Mouse (Mus musculus): Measurements from ENCODE around the gene Agap1. TPM values are rescaled to one million over a fixed set of nuclear protein-coding genes. Genes with fewer than 3 reads are reported as not detected.

Agap1 gene
- total RNA-seq, 2 experiments from 2014 or later = 4.9 to 8.3 TPM

DNA sequence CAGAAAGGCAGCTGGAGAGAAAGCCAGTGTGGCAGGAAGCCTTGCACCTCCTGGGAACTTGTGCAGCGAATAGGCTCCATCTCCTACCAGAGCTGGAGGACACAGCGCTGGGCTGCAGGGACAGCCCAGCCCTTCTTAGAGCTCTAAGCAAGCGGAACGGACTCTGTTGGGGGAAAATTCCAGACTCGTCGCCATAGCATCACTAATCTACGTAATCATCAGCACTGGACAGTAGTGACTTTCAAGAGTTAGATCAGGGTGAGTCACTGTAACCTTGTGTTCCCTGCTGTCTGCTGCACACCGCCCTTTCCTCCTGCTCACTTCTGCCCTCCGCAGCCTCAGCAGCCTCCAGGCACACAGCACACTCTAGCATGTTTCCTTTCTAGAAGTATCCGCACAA is 234.3 kb downstream of the Agap1 start:
- no peak for ATAC-seq (replicated peaks; ENCODE audit: low FRiP score, poor library complexity, severe bottlenecking)

DNA sequence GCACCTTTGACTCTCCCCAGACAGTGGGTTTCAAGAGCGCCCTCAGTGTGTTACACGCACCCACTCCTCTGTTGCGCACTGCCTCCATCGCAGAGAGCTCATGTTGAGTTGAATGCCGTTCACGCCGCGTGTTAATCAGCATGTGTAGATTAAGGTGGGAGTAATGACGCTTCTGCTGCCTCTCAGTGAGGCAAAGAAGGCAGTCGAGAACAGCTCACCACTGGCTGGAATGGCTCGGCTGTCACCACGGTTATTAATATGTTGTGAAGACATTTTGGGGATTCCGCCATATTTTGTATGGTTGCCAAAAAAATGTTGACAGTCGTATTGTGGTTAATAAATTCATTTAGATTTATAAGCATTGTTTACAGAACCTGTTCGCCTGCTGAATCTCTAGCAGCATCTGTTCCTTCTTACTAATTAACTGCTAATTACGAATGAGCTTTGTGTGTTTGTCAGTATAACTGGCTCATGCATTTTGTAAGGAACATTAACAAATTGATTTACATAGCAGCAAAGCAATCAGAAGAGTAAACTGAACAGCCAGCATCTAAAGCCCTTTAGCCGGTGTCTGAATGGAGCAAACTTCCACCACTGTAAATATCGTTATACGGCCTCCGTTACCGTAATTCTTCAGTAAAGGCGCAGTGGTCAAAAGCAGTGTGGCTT is 235.1 kb downstream of the Agap1 start:
- ATAC-seq (replicated peaks; ENCODE audit: low FRiP score, poor library complexity, severe bottlenecking) = no peak

DNA sequence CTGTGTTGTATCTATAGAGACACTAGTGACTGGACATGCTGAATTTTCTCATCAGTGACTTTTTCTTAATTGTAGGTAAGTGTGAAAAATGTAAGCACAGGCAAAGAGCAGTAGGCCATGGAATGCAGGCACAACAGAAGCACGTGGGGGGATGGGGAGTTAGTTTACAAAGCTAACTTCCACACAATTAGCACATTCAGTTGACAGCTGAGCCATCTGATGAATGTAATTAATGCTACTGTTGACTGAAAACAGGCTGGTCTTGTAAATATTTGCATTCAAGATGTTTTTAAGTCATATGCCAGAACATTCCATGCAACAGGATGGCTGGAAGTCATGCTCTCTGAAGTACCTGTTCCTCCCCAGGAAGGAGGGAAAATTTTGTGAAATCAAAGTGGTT is 236.5 kb downstream of the Agap1 start:
- no peak for ATAC-seq (replicated peaks; ENCODE audit: low FRiP score, poor library complexity, severe bottlenecking)

DNA sequence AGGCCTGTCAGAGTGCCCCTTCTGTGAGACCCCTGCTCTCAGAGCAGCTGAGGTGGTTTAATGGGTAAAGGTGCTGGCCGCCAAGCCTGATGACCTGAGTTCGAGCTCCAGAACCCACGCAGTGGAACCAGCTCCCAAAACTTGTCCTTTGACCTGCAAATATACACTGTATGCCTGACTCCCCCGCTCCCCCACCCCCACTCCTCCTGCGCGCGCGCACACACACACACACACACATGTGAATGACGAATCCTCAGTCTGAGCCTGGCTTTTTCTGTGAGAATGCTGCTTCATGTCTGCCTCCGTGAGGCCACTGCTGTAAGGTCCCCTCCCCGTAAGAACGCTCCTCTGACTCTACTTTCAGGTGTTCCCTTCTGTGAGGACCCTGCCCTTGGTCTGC is 237.8 kb downstream of the Agap1 start:
- no peak for ATAC-seq (replicated peaks; ENCODE audit: low FRiP score, poor library complexity, severe bottlenecking)

DNA sequence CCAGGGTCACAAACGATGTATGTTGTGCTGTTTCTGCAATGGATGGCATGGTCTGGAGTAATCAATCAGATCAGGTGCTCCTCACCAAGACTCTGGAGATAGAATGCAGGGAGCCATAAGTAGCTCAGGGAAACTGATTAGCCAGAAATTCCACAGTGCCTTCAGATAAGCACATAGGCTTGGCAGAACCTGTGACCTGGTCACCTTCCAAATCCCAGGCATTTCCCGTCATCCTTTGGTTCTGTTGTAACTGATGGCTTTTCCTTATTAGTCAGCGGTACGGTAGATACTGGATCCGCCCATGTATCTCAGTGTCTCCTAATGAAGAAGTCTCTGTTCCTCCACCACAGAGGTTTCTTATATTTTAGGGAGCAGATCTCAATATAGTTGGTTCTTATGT is 240.3 kb downstream of the Agap1 start:
- no peak for ATAC-seq (replicated peaks; ENCODE audit: low FRiP score, poor library complexity, severe bottlenecking)

DNA sequence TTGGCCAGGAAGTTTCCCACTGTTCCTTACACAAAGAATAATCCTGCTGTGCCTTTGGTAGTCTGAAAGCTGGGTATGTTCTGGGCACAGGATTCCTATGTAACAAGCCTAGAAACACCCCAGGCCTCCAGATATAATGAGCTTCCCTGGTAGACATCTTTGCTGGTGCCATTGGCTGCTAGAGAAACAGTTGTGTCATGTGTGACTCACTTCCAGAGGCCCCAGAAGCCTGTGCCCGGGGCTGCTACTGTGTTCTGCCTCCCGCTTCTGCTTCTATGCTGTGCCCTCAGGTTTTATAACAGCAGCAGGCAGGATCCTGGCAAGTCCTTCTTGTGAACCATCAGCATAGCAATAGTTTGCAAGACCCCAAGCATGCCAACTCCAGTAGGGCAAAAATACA is 242.6 kb downstream of the Agap1 start:
- ATAC-seq (replicated peaks; ENCODE audit: low FRiP score, poor library complexity, severe bottlenecking) = no peak

DNA sequence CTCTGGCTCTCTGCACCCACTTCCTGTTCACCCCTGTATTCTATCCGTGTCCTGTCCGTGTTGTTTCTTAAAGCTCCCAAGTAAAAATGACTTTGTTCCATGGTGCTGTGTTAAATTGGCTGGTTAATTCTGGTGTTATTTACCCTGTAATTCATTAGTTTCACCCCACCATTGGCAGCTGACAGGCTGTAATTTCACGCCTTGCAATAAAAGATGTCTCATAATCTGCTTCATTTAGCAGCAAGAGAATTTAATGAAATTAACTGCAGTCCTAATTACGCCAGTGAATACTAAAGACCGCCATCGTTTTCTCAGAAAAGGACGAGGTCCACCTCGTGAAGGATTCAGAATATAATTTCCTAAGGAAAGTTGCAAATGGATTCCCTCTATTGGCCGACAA is 245.6 kb downstream of the Agap1 start:
- no peak for ATAC-seq (replicated peaks; ENCODE audit: low FRiP score, poor library complexity, severe bottlenecking)

DNA sequence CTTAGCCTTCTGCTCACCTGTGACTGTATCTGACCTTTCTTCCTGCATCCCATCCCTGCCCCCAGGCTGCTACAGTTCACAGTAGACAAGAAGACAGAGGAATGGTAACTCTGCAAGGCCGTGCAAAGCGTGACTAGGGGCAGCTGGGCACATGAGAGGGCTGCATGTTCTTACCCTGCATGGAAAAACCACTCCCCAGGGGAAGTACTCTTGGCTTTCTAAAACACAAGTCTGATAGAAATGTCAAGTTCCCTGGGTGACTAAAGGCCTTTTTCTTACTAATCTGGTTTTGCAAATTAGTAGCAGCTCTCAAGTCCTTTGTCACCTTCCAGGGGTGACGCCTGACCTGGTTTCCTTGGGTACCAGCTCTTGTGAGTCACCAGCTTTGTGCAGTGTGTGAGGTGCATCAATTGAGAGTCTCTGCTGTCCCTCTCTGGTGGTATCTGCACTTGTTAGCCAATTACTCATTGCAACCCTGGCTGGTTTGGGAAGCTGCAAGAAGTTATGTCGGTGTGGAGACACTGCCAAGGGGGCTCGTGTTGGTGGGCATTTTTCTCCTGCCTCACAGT is 246.6 kb downstream of the Agap1 start:
- ATAC-seq (replicated peaks; ENCODE audit: low FRiP score, poor library complexity, severe bottlenecking) = no peak

DNA sequence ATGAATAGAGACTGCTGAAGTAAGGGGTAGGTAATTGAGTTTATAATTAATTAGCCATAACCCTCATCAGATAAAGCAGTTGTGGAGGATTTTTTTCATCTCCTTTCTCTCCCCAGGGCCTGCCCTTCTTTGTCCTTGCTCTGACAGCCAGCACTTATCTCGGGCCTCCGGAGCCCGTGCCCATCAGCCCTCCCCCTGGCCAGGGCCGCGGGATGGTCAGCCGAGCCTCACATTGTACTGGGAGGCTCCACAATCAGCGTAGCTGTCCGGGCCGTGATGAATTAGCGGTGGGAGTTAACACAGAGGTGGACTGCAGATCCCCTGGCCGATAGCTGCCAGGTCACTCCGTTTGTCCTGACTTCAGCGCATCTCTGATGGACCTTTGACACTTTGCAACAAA is 248.7 kb downstream of the Agap1 start:
- ATAC-seq (replicated peaks; ENCODE audit: low FRiP score, poor library complexity, severe bottlenecking) = no peak

DNA sequence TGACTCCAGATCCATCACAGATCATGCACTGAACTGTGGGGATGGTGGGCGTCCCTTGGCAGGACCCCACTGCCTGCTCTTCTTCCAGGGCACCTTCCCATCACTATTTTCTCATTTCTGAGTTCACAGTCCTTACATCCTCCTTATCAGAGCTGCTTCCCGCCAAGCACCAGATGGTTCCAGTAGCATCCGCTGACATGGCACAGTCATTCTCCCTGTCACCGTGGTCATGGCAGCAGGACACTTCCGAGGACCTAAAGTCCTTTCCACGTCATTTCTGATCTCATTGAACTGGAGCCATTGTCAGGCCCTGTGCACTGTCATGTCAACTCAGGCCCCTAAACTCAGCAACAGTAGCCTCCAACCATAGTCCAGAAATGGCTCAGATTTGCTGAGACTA is 251.1 kb downstream of the Agap1 start:
- no peak for ATAC-seq (replicated peaks; ENCODE audit: low FRiP score, poor library complexity, severe bottlenecking)

DNA sequence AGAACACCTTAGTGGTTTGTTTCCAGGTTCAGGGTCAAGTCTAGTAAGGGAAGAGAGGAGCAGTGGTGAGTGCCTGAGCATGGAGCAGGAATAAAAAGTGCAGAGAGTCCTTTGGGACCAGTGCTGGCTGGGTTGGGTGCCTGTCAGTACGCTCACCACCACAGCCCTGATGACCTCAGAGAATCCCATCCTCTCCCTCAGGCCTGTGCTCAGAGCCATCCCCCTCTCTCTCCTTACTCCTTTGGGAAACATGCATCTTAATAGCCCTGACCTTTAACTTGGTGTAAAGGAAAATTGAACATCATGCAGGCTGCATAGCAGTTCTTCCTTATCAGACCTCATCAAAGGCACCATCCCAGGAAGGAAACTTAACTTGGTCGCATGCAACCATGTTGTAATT is 252.3 kb downstream of the Agap1 start:
- no peak for ATAC-seq (replicated peaks; ENCODE audit: low FRiP score, poor library complexity, severe bottlenecking)

DNA sequence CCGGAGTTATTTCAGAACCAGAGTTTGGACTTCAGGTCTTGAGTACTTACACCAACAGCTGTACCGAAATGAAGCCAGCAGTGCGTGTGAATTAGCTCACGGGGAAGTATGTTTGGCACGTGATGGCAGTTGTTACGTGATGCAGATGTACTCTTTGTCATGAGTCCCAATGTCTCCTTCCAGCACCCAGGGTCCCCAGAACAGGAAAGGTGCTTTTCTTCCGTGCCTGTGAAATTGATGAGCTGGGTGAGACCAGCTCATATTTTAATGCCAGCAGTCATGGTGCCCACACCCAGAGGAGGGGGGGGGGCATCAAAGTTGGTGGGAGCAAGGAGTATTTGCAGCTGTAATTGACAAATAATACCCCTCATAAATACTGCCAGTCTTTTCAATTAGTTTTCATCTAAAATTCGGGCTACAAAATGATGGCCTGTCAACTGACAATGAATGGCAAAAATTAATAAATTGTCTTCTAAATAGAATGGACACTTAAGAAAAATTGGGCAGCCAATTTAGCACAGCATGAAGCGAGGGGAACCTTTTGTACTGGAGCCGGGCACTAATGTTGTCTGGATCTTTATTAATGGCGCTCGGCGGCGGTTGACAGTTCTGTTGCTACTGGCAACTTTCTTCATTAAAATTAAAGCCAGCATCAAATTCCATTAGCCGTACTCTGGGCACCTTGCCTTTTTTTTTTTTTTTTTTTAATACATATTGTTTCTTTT is 253.3 kb downstream of the Agap1 start:
- ATAC-seq (replicated peaks; ENCODE audit: low FRiP score, poor library complexity, severe bottlenecking) = no peak

DNA sequence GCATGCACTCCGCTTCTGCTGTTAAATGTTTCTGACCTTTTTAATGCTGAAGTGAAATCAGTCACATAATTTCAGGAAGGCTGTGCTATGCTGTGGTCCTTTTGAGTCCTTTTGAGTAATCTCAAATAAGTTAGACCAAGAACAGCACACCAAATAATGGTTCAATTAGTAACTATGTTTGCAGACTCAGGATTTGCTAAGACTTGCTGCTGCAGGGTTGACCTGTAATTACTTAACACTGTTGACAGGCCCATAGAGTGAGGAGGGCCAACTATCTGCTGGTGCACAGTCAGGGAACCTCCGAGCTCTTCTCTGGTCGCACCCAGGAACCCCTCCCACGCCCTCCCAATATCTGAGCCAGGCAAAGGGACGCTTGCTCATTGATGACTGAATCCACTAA is 255.2 kb downstream of the Agap1 start:
- ATAC-seq (replicated peaks; ENCODE audit: low FRiP score, poor library complexity, severe bottlenecking) = no peak

DNA sequence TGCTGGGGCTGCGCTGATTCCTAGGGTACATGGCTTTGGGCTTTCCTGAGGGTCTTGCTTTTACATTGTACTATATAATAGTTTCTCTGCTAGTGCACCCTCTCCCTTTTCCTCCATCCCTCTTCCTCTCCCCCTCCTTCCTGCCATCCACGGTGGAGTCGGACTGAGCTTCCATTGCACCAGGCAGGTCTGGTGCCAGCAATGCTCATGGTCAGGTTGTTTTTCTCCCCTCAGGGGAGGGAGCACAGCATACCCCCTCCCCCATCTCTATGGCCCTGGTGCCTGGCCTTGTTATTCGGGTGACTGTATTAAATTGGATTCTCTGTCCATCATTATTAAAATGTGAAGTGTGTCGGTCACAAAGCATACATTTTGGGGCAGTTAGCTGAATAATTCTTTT is 259.1 kb downstream of the Agap1 start:
- no peak for ATAC-seq (replicated peaks; ENCODE audit: low FRiP score, poor library complexity, severe bottlenecking)

DNA sequence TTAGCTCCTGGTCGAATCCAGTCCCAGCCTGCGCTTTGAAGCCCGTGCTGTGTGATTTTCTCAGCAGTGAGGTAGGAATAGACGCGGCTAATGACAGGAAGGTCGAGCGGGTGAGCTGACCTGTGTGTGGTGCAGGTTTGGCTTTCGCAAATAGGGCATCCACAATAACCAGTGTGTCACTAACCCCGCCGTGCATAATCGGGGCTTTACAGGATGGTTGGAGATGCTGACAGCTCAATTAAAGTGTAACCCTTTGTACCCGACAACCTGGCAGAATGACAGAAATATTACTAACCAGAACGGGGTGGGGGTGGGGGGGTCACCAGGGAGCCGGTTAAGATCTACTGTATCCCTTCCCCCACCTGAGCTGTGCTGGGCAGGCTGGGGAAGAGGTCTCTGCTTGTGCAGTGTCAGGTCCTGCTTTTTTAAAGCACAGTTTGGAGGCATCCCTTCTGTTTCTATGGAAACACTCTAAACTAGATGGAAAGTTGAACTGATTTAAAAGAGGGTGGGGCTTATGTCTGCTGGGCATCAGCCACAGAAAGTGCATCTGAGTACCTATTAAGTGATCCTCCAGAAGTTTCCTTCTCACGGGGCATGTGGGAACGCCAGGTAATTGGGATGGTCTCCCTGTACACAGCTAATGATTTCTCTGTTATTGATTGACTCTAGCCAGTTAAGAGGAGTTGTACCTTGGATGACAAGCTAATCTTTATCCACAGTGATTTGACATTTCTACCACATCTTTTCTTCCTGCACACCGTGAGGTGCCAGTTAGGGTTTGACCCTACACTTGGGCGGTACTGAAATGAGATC is 259.8 kb downstream of the Agap1 start:
- no peak for ATAC-seq (replicated peaks; ENCODE audit: low FRiP score, poor library complexity, severe bottlenecking)

DNA sequence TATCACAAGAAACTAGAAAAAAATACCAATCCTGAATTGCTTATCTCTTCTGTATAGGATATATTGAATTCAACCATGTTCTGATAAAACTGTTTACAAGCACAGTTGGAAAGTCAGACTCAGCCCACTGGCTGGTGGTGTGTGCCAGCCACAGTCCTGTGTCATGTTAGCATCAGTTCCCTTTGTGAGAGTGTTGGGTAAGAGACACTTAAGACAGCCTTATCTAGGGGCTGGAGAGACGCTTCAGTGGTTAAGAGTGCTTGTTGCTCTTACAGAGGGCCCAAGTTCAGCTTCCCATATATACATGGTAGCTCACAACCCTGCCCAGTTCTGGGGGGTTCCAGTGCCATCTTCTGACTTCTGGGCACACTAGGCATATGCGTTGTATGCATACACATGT is 261.6 kb downstream of the Agap1 start:
- no peak for ATAC-seq (replicated peaks; ENCODE audit: low FRiP score, poor library complexity, severe bottlenecking)

DNA sequence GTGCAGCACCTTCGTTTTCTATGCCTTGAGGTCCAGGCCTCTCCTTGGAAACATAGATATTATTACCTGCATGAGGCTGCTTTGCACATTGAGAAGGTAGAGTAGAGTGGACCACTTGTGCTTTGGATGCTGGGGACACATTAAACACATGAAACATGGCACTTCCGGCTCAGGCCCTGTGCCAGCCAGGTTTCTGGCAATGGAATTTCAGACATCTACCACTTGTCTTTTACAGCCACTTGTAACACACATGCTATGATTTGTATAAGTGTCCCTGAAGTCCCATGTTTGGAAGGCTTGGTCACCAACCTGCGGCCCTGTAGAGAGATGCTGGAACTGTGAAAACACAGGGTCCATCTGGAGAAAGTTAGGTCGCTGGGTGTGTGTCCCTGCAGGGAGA is 262.5 kb downstream of the Agap1 start:
- ATAC-seq (replicated peaks; ENCODE audit: low FRiP score, poor library complexity, severe bottlenecking) = no peak

DNA sequence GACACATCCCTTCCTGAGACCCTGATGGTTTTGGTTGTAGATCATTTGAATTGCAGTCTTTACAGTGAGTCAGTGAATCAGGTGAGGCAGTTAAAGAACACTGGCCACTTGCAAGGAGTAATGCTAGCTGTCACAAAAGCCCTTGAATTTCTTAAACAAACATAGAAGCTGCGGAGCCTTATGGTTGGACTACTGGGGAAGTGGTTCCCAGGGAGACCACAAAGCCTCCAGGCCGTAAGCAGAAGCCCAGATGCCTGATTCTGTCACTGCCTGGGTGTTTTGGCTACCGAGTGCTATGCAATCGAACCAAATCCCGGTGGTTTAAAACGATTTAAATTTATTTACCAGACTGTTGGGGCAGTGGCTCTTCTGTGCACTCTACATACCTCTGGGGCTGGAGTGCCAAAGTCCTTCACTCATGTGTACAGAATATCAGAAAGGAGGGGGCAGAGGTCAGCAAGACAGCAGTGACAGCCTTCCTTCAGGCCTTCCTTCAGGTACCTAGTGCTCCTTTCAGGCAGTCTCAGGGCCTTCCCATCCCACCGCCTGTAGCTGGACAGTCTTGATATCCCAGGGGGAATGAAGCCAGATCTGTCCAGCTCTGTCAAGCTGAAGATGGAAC is 264.3 kb downstream of the Agap1 start:
- ATAC-seq (replicated peaks; ENCODE audit: low FRiP score, poor library complexity, severe bottlenecking) = no peak

DNA sequence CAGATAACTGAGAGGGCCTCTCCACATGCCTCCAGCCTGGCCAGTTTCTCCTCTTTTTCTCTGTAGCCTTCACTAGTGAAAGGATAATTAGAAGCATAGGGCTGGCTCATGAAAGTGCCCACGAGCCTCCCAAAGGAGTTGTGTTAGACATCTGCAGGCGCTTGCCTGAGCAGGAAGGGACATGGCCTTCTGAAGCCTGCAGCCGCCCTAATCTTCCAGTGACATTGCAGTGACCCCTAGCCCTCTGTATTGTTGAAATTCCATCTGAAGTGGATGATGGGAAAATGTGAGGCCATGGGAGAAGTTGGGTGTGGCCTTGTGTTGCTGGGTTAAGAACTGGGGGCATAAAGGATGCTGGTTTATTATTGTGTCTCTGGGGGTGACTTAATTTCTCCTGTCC is 269.5 kb downstream of the Agap1 start:
- no peak for ATAC-seq (replicated peaks; ENCODE audit: low FRiP score, poor library complexity, severe bottlenecking)

DNA sequence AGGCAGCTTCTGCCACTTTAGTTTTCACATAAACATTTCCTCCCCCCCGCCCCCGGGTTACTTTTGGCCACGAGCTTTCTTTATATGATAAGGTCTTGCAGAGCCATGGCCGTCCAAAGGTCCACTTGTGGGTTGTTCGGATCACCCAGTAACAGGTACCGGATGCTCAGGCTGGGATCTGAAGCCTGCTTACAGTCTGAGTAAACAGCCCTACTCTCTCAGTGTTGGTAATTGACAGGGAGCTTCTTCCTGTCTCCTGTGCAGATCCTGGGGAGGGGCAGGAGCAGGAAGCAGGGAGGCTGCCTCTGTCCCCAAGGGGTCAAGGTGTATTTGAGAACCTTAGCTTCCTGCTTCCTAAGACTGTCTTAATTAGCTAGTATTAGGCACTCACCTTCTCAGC is 269.9 kb downstream of the Agap1 start:
- no peak for ATAC-seq (replicated peaks; ENCODE audit: low FRiP score, poor library complexity, severe bottlenecking)

All from erythroblast, adult 5-6 weeks (primary cell).